Mouse (Mus musculus) CH12.LX (cell line): Measurements from ENCODE around the gene Tmem87a. TPM values are rescaled to one million over a fixed set of nuclear protein-coding genes. Genes with fewer than 3 reads are reported as not detected.

ENCODE experiments used
- DNase-seq: peaks from one replicate; pipeline ENCODE4 v3.0.0-alpha.2; 2013; ENCODE audit errors: extremely low read depth
- H3K27ac ChIP-seq: 2 replicates; pipeline ENCODE4 v1.5.1; 2012; ENCODE audit warnings: low read depth, mild to moderate bottlenecking, control low read depth, moderate library complexity; ENCODE audit not compliant: insufficient read depth
- H3K27me3 ChIP-seq: replicated peaks from 2 replicates; pipeline ENCODE3; 2012; ENCODE audit warnings: inconsistent platforms
- H3K36me3 ChIP-seq, 2 experiments: replicated peaks in 1 of 2; 2 replicates each; pipeline versions ENCODE3 to v1.6.1; 2012; ENCODE audit warnings: inconsistent platforms in 1 of 2, low read length in 1 of 2, mild to moderate bottlenecking in 1 of 2, mixed read lengths in 1 of 2, moderate library complexity in 1 of 2; ENCODE audit not compliant: control insufficient read depth in 1 of 2, insufficient read depth in 1 of 2
- H3K4me1 ChIP-seq, 2 experiments: 2 replicates each; pipeline ENCODE4 v1.6.1; 2012; ENCODE audit warnings: inconsistent platforms in 1 of 2, moderate library complexity in 1 of 2; ENCODE audit not compliant: insufficient read depth in 2 of 2, control insufficient read depth in 1 of 2
- H3K4me2 ChIP-seq: 2 replicates; pipeline ENCODE4 v1.6.1; 2012; ENCODE audit warnings: low read depth, mild to moderate bottlenecking, control low read depth; ENCODE audit not compliant: poor library complexity, insufficient read depth, severe bottlenecking
- H3K4me3 ChIP-seq, 3 experiments: fragments of 150-350 bp in 1 of 3; sonication (generic) in 1 of 3; replicated peaks in 1 of 3; 2 replicates each; pipeline versions ENCODE3 to v1.5.1; 2011 to 2012; ENCODE audit warnings: low read depth in 2 of 3, low read length in 2 of 3, mild to moderate bottlenecking in 2 of 3, moderate library complexity in 2 of 3, control low read depth in 1 of 3, improper control_type of control experiment in 1 of 3, inconsistent platforms in 1 of 3, mixed read lengths in 1 of 3; ENCODE audit not compliant: poor library complexity in 1 of 3
- H3K79me2 ChIP-seq: replicated peaks from 2 replicates; pipeline ENCODE4 v1.6.1; 2012; ENCODE audit warnings: mild to moderate bottlenecking, moderate library complexity; ENCODE audit not compliant: control insufficient read depth, poor library complexity, insufficient read depth, severe bottlenecking; ENCODE audit errors: extremely low read depth
- H3K9ac ChIP-seq: 2 replicates; pipeline ENCODE4 v1.6.1; 2012; ENCODE audit warnings: low read depth, mild to moderate bottlenecking, control low read depth, moderate library complexity; ENCODE audit not compliant: insufficient read depth
- H3K9me3 ChIP-seq: replicated peaks from 2 replicates; pipeline ENCODE3; 2012; ENCODE audit warnings: low read length, inconsistent platforms, mixed read lengths
- BHLHE40 ChIP-seq: IDR thresholded peaks from 2 replicates; pipeline ENCODE4 v1.6.1; 2011; ENCODE audit warnings: mild to moderate bottlenecking, low read depth, low read length, improper control_type of control experiment
- CHD1 ChIP-seq: IDR thresholded peaks from 2 replicates; pipeline ENCODE4 v1.6.1; 2012; ENCODE audit warnings: low read depth, low read length, improper control_type of control experiment, inconsistent platforms
- CTCF ChIP-seq, 2 experiments: IDR thresholded peaks in 1 of 2; conservative IDR thresholded peaks in 1 of 2; 2 replicates each; pipeline ENCODE4 v1.5.1; 2011 to 2012; ENCODE audit warnings: low read depth in 2 of 2, low read length in 2 of 2, improper control_type of control experiment in 1 of 2, inconsistent platforms in 1 of 2, mild to moderate bottlenecking in 1 of 2, moderate library complexity in 1 of 2
- E2F4 ChIP-seq: IDR thresholded peaks from 2 replicates; pipeline ENCODE4 v1.6.1; 2011; ENCODE audit warnings: low read depth, low read length, improper control_type of control experiment; ENCODE audit not compliant: insufficient replicate concordance
- ELF1 ChIP-seq: IDR thresholded peaks from 2 replicates; pipeline ENCODE4 v1.6.1; 2014; ENCODE audit warnings: low read depth, mild to moderate bottlenecking, inconsistent platforms, low read length, improper control_type of control experiment
- EP300 ChIP-seq: IDR thresholded peaks from 2 replicates; pipeline ENCODE4 v1.6.1; 2011; ENCODE audit warnings: low read length, improper control_type of control experiment
- ETS1 ChIP-seq: conservative IDR thresholded peaks from 2 replicates; pipeline ENCODE4 v1.6.1; 2012; ENCODE audit warnings: low read depth, mild to moderate bottlenecking, inconsistent platforms, low read length, improper control_type of control experiment, moderate library complexity
- GABPA ChIP-seq: IDR thresholded peaks from 2 replicates; pipeline ENCODE4 v1.6.1; 2012; ENCODE audit warnings: low read depth, low read length, improper control_type of control experiment, inconsistent platforms; ENCODE audit not compliant: insufficient replicate concordance
- HCFC1 ChIP-seq: IDR thresholded peaks from 2 replicates; pipeline ENCODE4 v1.6.1; 2012; ENCODE audit warnings: low read depth, mild to moderate bottlenecking, inconsistent platforms, low read length, improper control_type of control experiment
- IRF4 ChIP-seq: IDR thresholded peaks from 2 replicates; pipeline ENCODE4 v1.6.1; 2014; ENCODE audit warnings: low read depth, mild to moderate bottlenecking, inconsistent platforms, low read length, improper control_type of control experiment
- JUND ChIP-seq: conservative IDR thresholded peaks from 2 replicates; pipeline ENCODE4 v1.6.1; 2011; ENCODE audit warnings: low read depth, low read length, improper control_type of control experiment
- KAT2A ChIP-seq: IDR thresholded peaks from 2 replicates; pipeline ENCODE4 v1.6.1; 2012; ENCODE audit warnings: low read length, improper control_type of control experiment, inconsistent platforms; ENCODE audit not compliant: insufficient replicate concordance
- MAX ChIP-seq: IDR thresholded peaks from 2 replicates; pipeline ENCODE4 v1.6.1; 2011; ENCODE audit warnings: low read length, improper control_type of control experiment
- MAZ ChIP-seq: IDR thresholded peaks from 2 replicates; pipeline ENCODE4 v1.6.1; 2012; ENCODE audit warnings: low read depth, mild to moderate bottlenecking, inconsistent platforms, low read length, improper control_type of control experiment, moderate library complexity
- MEF2A ChIP-seq: IDR thresholded peaks from 2 replicates; pipeline ENCODE4 v1.6.1; 2014; ENCODE audit warnings: low read depth, mild to moderate bottlenecking, inconsistent platforms, low read length, improper control_type of control experiment, borderline replicate concordance
- PAX5 ChIP-seq: IDR thresholded peaks from 2 replicates; pipeline ENCODE4 v1.6.1; 2012; ENCODE audit warnings: low read length, inconsistent platforms, mixed read lengths
- POLR2A ChIP-seq: IDR thresholded peaks from 2 replicates; pipeline ENCODE4 v1.6.1; 2011; ENCODE audit warnings: low read depth, mild to moderate bottlenecking, improper control_type of control experiment, low read length
- POLR2AphosphoS2 ChIP-seq: IDR thresholded peaks from 2 replicates; pipeline ENCODE4 v1.6.1; 2011; ENCODE audit warnings: low read depth, low read length, improper control_type of control experiment
- RAD21 ChIP-seq: IDR thresholded peaks from 2 replicates; pipeline ENCODE4 v1.6.1; 2011; ENCODE audit warnings: low read depth, mild to moderate bottlenecking, low read length, improper control_type of control experiment, moderate library complexity
- RCOR1 ChIP-seq: conservative IDR thresholded peaks from 2 replicates; pipeline ENCODE4 v1.6.1; 2012; ENCODE audit warnings: low read depth, mild to moderate bottlenecking, inconsistent platforms, low read length, improper control_type of control experiment
- SIN3A ChIP-seq: IDR thresholded peaks from 2 replicates; pipeline ENCODE4 v1.6.1; 2012; ENCODE audit warnings: low read length, improper control_type of control experiment, inconsistent platforms
- SMC3 ChIP-seq: IDR thresholded peaks from 2 replicates; pipeline ENCODE4 v1.6.1; 2011; ENCODE audit warnings: low read depth, low read length, improper control_type of control experiment
- TBP ChIP-seq: conservative IDR thresholded peaks from 2 replicates; pipeline ENCODE4 v1.6.1; 2011; ENCODE audit warnings: low read depth, low read length, improper control_type of control experiment
- TCF12 ChIP-seq: IDR thresholded peaks from 2 replicates; pipeline ENCODE4 v1.6.1; 2014; ENCODE audit warnings: low read depth, mild to moderate bottlenecking, inconsistent platforms, low read length, improper control_type of control experiment
- UBTF ChIP-seq: IDR thresholded peaks from 2 replicates; pipeline ENCODE4 v1.6.1; 2012; ENCODE audit warnings: low read depth, mild to moderate bottlenecking, inconsistent platforms, low read length, improper control_type of control experiment, moderate library complexity
- USF1 ChIP-seq: IDR thresholded peaks from 2 replicates; pipeline ENCODE4 v1.6.1; 2014; ENCODE audit warnings: low read depth, mild to moderate bottlenecking, inconsistent platforms, low read length, improper control_type of control experiment
- ZC3H11A ChIP-seq: IDR thresholded peaks from 2 replicates; pipeline ENCODE4 v1.6.1; 2012; ENCODE audit warnings: low read depth, mild to moderate bottlenecking, inconsistent platforms, low read length, improper control_type of control experiment
- dilution Hi-C: fragments of 300-500 bp; cut with MboI; formaldehyde crosslinking; loops from 2 replicates; pipeline ENCODE4 v1.14.3; 2020; ENCODE audit warnings: low sequenced_read_pairs; ENCODE audit not compliant: extremely low pct_unique_long_range_greater_than_20kb, extremely low pct_ligation_motif_present
- in situ Hi-C: fragments of 300-500 bp; cut with MboI; formaldehyde crosslinking; loops from 3 replicates; pipeline ENCODE4 v1.14.3; 2019; ENCODE audit warnings: low sequenced_read_pairs, low pct_ligation_motif_present, low pct_unique_long_range_greater_than_20kb, mixed read lengths
- polyA plus RNA-seq: library from polyadenylated mRNA; unstranded; fragments of >175 nt; gene quantifications from 2 replicates; pipeline ENCODE4 v1.2.1, GENCODE M21; 2012; ENCODE audit warnings: low read depth; ENCODE audit not compliant: insufficient read length
- total RNA-seq, 2 experiments: library from RNA; depleted of rRNA; stranded (reverse); fragments of 300-350 nt in 1 of 2; fragments of >200 nt in 1 of 2; gene quantifications; 2 replicates each; pipeline ENCODE4 v1.2.3; 2012 to 2014

Tmem87a gene
- total and polyA plus RNA-seq, 3 experiments, result 26.0 to 43.5 (median 30.5) TPM

GRCm38 (mm10) chr2:120446373-120446772, 42.5 kb upstream of the Tmem87a start:
- in situ Hi-C loops (no loop called here), dilution Hi-C loops (no loop called here)
- Histone ChIP-seq H3K4me3 (no peak overlapping the region), H3K27ac (no peak overlapping the region), H3K9me3 (no peaks in the 10 kb centered on the region), H3K79me2 (no peaks in the 10 kb centered on the region), H3K4me2 (no peak overlapping the region), H3K36me3 (peaks cover 0 to 4% of the 10 kb centered on the region in 2 experiments), H3K27me3 (no peaks in the 10 kb centered on the region), H3K9ac (no peak overlapping the region), H3K4me1 (peaks cover 0 to 5% of the 10 kb centered on the region in 2 experiments; a peak in 1 of 4 replicates)
- no peak for DNase-seq
- TF ChIP-seq TBP (no peak), E2F4 (no peak), CHD1 (no peak), POLR2A (no peak), CTCF (conservative IDR thresholded peaks at IDR 0.05 in 1 of 2, IDR thresholded peaks at IDR 0.05 in 1 of 2; ENCODE audit: low read depth in 2 of 2, low read length in 2 of 2) (no peak), RAD21 (no peak), HCFC1 (no peak), MAX (no peak), BHLHE40 (no peak), MEF2A (no peak), ZC3H11A (no peak), KAT2A (no peak), ELF1 (no peak), EP300 (no peak), SIN3A (no peak), GABPA (no peak), USF1 (no peak), SMC3 (no peak), UBTF (no peak), PAX5 (no peak)

- in situ Hi-C loops, result no loop called here
Measured at GRCm38 (mm10) chr2:120444486-120444885, 40.6 kb upstream of the Tmem87a start.

More at GRCm38 (mm10) chr2:120444486-120444885, 40.6 kb upstream of the Tmem87a start:
- Histone ChIP-seq H3K79me2 (no peaks in the 10 kb centered on the region), H3K4me1 (peaks cover 0 to 5% of the 10 kb centered on the region in 2 experiments; a peak in 1 of 4 replicates), H3K9me3 (no peaks in the 10 kb centered on the region), H3K36me3 (peaks cover 0 to 4% of the 10 kb centered on the region in 2 experiments), H3K9ac (no peak overlapping the region), H3K4me3 (no peak overlapping the region), H3K27ac (no peak overlapping the region), H3K4me2 (no peak overlapping the region), H3K27me3 (no peaks in the 10 kb centered on the region)
- TF ChIP-seq ETS1, result no peak
- no peak for TF ChIP-seq POLR2AphosphoS2
- TF ChIP-seq MAZ, result no peak
- TF ChIP-seq ZC3H11A, result no peak
- no peak for TF ChIP-seq IRF4
- TF ChIP-seq CHD1, result no peak
- TF ChIP-seq TBP, result no peak
- no peak for TF ChIP-seq MAX
- no peak for TF ChIP-seq JUND
- no peak for TF ChIP-seq RCOR1
- no peak for TF ChIP-seq TCF12
- TF ChIP-seq UBTF, result no peak
- TF ChIP-seq GABPA, result no peak
- dilution Hi-C loops, result no loop called here
- no peak for DNase-seq
